Mouse (Mus musculus) brain, adult 2 months (tissue): ENCODE measurements around the gene Vmn1r3.
A peak's percentile ranks its signal among the peaks of the same experiment; 100 is the strongest.
"Not testable (repeated sequence)": the region's sequence is repeated elsewhere in the genome, so short reads cannot be mapped to it uniquely, and the experiment has no call there.

ENCODE experiments used
- DNase-seq: peaks from one replicate; pipeline ENCODE4 v3.0.0; 2011; ENCODE audit warnings: low read depth, low spot score

Vmn1r3 gene

DNA sequence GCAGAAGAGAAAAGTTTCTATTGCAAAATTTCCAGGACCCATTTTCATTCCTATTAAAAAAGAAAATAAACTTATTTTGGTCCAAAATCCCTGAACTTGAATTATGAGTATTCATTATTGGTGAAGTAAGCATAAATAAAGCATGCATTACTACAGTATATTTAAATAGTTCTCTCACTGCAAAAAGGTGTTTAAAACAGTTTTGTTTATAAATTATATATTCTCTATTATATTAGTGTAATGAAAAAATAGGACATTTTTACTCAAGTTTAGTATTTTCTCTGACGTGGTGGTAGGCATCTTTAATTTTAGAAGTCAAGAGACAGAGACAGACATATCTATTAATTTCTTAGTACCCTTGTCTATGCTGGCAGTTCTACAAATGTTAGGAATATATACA, at the start of gene Vmn1r3:
Gene Vmn1r3, minus strand, starts transcription at position 101 of the 400 bp plus-strand sequence.
- not testable (repeated sequence) for DNase-seq

DNA sequence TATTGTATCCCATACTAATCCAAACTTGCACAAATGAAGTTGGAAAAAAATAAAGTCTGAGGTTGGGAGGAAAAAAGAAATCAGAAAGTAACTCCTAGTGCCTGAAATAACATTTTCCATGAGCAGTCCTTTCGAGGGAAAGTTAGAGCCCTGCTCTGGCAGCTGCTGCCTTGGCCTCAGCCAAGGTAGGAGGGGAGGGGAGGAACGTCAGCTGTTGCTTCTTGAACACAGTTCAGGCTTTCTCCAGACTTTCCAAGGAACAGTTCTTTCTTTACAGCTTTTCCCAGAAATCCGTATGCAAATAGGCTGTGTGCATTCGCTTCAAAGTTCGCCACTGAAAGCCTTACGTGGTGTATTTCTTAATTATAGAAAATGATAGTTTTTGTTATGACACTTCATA, 46.9 kb upstream of the Vmn1r3 start:
- DNase-seq: peak; percentile 40

DNA sequence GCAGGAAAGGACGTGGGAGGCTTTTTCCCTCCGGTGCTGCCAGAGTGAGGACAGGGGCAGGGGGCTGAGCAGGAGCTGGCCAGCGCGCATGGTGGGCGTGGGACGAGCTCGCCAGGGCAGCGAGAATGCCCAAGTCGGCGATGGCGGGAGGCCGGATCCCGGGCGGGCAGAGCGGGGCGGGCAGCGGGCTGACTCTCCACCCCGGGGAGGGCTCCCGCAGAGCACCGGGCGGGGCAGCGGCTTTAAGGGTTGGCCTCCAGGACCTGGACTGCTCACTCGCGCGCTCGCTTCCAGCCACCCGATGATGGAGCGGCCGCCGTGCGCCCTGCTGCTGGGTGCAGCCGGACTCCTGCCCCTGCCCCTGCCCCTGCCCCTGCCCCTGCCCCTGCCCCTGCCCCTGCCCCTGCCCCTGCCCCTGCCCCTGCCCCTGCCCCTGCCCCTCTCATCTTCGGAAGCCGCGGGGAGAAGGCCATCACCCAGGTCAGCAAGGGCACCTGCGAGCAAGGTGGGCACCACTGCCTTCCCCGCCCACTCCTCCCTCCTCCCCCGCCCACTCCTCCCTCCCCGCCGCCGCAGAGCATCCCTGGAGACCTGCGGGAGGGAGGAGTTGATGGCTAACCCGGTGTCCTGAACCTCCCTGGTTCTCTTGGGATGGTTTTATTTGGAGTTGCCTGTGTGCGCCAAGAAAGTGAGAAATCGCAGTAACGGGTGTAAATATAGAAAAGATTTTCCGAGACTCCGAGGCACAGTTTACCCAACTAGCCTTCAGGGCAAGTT, 45.9 kb upstream of the Vmn1r3 start:
- no peak for DNase-seq

DNA sequence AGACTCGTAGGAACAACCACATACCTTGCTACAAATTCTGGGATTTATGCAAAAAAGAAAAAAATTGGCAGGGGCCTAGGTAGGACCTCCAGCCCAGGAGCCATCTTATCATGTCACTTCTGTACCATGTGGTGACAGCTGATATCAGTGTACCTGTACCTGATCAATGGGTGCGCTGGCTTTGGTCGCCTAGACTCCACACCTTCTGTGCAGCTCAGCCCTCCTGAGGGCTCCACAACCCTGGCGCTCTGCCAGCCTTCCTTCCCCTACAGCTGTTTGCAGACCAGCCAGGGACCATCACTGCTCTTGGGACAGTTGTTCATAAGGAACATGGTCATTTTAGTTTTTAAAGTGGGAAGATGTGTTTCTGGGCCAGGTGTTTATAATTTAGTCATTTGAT, 44.4 kb upstream of the Vmn1r3 start:
- no peak for DNase-seq

DNA sequence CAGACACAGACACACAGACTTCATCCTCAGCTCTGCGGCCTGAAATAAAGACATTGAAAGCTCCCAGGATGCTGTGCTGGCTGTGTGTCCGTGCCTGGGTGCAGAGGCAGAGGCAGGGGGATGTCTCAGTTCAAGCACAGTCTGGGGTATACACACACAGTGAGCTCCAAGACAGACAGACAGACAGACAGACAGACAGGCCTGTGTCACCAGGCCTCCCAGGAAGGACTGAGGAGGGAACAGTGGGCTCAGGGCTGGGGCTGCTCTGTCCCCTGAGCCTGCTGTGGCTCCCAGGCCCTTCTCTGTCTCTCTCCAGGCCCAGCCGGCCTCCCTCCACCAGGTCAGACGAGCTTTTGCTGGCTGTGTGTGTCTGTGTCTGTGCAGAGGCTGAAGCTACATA, 43.3 kb upstream of the Vmn1r3 start:
- no peak for DNase-seq

DNA sequence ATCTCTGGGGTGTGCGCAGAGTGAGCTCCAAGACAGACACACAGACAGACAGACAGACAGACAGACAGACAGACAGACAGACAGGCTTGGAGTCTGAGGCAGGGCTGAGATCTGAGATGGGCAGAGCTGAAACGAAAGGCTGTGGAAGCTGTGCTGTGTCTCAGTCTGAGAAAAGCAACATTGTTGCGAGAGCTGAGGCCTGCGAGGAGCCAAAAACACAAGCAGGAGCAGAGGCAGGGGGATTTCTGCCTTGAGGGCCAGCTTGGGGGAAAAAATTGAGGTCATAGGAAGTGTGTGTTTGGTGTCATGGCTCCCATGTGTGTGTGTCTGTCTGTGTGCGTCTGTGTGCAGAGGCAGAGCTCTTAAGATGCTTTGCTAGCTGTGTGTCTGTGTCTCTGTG, 42.6 kb upstream of the Vmn1r3 start:
- DNase-seq: no peak

DNA sequence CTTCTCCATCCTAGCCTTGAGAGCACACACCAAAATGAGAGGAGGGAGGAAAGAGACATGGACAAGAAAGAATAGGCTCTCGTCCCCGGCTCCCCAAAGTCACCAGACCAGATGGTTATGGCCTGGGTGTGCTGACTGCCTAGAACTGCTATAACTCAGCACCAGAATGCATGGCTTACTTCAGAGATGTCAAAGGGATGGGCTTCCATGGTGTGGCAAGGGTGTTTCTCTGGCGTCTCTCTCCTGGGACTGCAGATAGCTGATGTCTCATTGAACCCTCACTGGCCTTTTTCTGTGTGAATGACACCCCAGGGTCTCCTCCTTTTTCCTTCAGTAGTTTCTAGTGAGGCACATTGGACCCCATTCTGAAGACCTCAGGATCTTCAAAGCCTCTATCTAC, 41.3 kb upstream of the Vmn1r3 start:
- no peak for DNase-seq

DNA sequence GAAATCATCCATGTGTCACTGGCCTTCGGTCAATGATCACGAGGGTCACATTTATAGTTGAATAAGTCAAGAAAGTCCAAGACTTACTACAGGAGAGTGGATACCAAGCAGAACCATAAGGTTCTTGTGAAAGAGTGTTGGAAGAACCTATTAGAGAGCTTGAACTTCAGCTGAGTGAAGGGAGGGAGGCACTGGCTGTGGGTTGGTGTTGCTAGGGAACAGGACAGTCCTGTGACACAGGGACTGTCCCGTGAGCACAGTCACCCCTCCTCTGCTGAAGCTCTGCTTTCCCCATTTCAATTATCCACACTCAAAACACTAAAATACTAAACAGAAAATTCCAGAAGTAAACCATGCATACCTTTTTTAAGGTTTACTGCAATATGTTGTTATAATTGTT, 40.3 kb upstream of the Vmn1r3 start:
- DNase-seq: not testable (repeated sequence)

DNA sequence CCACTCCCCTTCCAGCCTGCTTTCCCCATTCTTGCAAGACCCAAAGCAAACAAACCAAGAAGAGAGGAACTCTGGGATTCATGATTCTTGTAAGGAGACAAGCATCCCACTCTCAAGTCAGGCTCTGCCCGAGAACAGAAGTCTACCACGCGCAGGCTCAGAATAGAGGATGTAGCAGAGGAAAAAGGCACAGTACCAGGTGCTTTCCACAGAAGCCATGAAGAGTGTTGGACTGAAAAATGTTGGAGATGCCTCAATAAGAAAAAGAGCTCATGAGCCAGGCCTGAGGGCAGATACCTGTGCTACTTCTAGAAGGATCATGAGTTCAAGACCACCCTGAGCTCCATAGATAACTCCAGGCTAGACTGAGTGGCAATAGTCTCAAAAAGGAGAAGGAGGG, 39.7 kb upstream of the Vmn1r3 start:
- DNase-seq: not testable (repeated sequence)

DNA sequence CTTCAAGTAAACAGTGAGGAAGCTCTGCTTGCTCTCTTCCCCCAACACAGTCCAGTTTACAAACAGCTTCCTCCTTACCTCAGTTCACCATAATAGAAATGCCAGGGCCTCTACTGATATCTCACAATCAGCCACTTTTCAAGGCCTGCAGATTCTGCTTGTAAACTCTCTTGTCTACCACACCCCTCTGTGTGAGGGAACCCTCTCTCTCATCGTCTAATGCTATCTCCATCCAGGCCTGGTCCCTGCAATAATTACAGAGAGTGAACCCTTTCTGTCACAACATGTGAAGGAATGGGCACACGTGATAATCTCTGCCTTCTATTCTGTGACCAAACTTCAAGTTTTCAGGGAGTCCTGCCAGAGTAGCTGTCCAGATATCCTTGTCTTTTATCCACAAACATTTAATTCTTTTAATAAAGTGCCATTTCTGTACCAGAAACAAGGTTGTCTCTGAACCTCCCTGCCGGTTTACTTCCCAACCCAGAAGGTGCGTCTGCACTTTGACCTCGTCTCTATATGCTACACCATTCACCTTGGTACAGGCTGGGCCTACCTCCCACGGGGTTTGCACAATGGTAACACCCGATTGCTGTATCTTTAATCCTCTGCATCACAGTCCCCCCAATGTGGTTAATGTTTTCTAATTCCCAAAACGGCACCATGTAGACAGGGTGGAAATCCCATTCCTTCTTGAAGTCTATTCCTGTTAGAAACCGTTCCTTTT, 38.5 kb upstream of the Vmn1r3 start:
- not testable (repeated sequence) for DNase-seq

DNA sequence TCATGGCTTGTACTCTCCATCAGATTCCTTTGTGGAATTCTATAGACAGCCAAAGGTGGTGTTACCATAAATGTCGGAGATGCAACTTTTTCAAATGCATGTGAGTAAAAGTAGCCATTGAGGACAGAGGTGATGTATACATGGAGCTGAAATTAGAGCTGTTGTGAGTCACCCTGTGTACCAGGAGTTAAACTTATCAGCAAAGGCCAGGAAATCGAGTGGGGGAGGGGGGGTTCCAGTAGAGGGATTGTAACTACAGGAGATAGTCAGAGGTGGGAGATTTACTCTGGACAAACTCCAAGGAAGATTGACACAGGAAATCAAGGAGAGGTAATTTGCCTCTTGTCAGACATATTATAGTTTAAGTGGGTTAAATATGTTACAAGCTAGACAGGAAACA, 31.2 kb upstream of the Vmn1r3 start:
- DNase-seq: not testable (repeated sequence)

DNA sequence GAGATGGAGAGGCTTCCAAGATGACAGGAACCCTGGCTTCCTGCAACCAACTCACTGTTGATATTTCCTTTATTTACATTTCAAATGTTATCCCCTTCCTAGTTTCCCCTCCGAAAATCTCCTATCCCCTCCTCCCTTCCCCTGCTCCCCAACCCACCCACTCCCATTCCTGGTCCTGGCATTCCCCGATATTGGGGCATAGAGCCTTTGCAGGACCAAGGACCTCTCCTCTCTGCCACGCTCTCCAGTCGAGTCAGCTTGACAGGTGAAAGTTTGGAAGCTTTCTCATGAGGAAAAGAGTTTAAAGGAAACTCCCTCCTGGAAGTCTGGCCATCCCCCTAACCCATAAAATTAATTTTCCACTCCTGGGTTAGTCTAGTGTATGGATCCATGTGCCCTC, 28.2 kb upstream of the Vmn1r3 start:
- DNase-seq: not testable (repeated sequence)

DNA sequence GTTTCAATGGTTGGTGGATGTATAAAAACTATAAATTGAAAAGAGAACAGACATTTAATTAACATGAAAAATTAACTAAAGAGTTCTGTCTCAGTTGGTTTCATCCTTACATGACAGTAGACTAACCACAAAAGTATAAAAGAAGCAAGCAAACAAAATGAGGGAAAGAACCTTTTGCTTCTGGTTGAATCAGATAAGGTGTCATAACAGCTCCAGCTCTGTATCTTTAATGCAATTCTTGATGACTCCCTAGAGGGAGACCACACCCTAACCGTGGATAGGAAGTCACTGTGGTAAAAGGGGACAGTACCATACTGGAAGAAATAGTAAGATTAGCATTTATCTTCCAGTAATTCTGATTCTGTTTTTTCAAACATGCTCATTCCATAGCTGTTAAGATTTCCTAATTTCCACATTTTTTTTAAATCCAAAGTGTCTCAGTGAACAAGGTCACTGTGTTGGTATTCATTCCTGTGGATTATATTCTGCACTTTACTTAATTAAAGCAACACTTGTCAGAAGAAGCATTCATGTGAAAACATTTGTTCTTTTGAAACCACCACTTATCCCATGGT, 24.6 kb upstream of the Vmn1r3 start:
- not testable (repeated sequence) for DNase-seq

DNA sequence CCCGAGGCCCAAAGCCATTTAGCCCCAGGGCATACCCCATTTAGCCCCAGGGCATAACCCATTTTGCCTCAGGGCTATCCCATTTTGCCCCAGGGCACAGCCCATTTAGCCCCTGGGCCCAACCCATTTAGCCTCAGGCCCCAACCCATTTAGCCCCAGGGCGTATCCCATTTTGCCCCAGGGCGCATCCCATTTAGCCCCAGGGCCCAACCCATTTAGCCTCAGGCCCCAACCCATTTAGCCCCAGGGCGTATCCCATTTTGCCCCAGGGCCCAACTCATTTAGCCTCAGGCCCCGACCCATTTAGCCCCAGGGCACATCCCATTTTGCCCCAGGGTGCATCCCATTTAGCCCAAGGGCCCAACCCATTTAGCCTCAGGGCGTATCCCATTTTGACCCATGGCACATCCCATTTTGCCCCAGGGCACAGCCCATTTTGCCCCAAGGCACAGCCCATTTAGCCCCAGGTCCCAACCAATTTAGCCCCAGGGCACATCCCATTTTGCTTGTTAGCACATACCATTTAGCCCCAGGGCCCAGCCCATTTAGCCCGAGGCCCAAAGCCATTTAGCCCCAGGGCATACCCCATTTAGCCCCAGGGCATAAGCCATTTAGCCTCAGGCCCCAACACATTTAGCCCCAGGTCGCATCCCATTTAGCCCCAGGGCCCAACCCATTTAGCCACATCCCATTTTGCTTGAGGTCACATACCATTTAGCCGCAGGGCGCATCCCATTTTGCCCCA, 8.2 kb downstream of the Vmn1r3 start:
- not testable (repeated sequence) for DNase-seq

DNA sequence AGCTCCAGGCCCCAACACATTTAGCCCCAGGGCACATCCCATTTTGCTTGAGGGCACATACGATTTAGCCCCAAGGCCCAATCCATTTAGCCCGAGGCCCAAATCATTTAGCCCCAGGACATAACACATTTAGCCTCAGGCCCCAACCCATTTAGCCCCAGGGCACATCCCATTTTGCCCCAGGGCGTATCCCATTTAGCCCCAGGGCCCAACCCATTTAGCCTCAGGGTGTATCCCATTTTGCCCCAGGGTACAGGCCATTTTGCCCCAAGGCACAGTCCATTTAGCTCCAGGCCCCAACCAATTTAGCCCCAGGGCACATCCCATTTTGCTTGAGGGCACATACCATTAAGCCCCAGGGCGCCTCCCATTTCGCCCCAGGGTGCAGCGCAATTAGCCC, 9.0 kb downstream of the Vmn1r3 start:
- DNase-seq: not testable (repeated sequence)

DNA sequence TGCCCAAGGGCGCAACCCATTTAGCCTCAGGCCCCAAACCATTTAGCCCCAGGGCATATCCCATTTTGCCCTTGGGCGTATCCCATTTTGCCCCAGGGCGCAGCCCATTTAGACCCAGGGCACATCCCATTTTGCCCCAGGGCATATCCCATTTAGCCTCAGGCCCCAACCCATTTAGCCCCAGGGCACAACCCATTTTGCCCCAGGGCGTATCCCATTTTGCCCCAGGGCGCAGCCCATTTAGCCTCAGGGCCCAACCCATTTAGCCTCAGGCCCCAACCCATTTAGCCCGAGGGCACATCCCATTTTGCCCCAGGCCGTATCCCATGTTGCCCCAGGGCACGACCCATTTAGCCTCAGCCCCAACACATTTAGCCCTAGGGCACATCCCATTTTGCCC, 9.4 kb downstream of the Vmn1r3 start:
- DNase-seq: not testable (repeated sequence)

DNA sequence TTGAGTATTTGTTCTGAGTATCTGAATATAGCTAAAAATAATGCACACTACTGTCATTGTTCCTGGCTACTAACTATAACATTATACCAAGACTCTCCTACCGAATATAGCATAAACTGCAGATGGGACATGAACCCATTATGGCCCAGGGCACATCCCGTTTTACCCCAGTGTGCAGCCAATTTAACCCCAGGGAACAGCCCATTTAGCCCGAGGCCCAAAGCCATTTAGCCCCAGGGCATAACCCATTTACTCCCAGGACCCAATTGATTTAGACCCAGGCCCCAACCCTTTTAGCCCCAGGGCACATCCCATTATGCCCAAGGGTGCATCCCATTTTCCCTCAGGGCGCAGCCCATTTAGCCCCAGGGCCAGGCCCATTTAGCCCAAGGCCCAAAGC, 10.6 kb downstream of the Vmn1r3 start:
- not testable (repeated sequence) for DNase-seq

DNA sequence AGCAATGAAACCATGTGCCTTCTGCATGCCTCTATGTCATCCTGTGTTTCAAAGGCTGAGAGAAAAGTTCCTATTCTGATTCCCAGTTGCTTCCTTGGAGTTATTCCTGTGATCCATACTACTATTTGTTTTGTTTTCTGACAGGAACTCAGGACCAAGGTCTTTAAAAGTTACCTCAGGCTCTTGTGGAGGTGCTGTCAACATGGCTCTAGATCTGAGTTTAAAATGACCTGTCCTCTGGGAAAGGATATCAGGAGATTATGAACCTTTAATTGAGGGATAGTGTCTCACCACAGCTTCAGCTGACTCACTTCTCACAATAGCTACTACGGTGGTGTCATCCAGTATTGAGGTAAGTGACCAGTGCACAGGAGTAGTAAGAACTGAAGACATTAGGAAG, 18.1 kb downstream of the Vmn1r3 start, which contains the start of gene Vmn1r2:
Gene Vmn1r2, plus strand, starts transcription at position 301 of the 400 bp plus-strand sequence.
- DNase-seq: not testable (repeated sequence)

DNA sequence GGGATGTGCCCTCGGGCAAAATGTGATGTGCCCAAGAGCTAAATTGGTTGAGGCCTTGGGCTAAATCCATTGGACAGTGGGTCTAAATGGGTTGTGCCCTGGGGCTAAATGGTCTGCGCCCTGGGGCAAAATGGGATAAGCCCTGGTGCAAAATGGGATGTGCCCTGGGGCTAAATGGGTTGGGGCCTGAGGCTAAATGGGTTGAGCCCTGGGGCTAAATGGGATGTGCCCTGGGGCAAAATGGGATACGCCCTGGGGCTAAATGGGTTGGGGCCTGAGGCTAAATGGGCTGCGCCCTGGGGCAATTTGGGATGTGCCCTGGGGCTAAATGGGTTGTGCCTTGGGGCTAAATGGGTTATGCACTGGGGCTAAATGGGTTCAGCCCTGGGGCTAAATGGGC, 20.1 kb downstream of the Vmn1r3 start:
- DNase-seq: peak; percentile 0

DNA sequence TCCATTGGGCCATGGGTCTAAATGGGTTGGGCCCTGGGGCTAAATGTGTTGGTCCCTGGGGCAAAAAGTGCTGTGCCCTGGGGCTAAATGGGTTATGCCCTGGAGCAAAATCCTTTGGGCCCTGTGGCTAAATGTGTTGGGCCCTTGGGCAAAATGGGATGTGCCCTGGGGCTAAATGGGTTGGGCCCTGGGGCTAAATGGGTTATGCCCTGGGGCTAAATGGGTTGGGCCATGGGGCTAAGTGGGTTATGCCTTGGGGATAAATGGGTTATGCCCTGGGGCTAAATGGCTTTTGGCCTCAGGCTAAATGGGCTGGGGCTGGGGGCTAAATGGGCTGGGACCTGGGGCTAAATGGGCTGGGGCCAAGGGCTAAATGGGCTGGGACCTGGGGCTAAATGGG, 20.7 kb downstream of the Vmn1r3 start:
- not testable (repeated sequence) for DNase-seq

DNA sequence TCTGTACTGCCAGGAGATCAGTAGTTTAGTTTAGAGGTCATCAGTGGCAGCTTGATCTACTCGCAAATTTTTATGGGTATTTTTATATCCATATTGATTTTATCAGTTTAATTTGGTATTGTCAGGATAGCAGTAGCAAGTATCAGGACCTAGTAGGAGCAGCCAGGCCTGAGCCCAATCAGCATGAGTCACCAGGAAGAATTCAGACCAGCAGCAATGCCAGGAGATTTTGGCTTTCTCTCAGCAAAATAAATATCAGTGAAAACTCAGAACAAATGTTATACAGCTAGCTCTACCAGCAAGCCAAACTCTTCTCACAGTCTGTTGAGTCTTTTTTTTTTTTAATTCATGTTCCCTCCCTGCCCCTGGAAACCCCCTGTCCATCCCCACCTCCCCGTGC, 31.8 kb downstream of the Vmn1r3 start:
- not testable (repeated sequence) for DNase-seq

DNA sequence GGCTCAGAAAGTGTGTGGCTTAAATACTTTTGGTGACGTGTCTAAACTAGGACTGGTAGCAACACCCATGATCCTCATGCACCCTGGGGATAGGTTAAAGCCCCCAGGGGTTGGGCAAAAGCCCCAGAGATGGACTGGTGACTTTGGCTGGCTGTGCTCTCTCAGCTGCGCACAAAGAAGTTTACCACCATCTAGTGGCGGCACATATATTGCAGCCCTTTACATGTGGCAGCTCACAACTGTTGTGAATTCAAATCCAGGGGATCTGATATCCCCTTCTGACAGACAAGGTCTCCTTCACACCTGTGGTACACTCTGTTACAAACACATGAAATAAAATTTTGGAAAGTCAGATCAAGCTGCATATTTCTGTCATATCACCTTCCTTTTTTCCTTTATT, 37.2 kb downstream of the Vmn1r3 start:
- not testable (repeated sequence) for DNase-seq
